Mouse (Mus musculus): Measurements from ENCODE around the gene Eno2. TPM values are rescaled to one million over a fixed set of nuclear protein-coding genes. Genes with fewer than 3 reads are reported as not detected.

The Eno2 gene
- polyA plus RNA-seq, 1 experiment from 2014 or later, result 12.4 TPM

- Histone ChIP-seq H3K27me3 (no peaks in the 10 kb centered on the region; the same call in 1 of the 2 replicates), H3K4me3 (replicated peaks) (peak overlapping the region; percentile 85), H3K27ac (peak overlapping the region; percentile 97), H3K4me1 (peaks cover 56% of the 10 kb centered on the region), H3K4me2 (peak overlapping the region; percentile 75), H3K36me3 (peaks cover 10% of the 10 kb centered on the region; the same call in 1 of the 2 replicates), H3K9me3 (replicated peaks) (no peaks in the 10 kb centered on the region), H3K9ac (peak overlapping the region; percentile 96)
- under 1% methylated on average over 50 of the region's 54 CpGs for WGBS
- peak; percentile 80 for ATAC-seq (replicated peaks; ENCODE audit: low FRiP score)
Observed at GRCm38 (mm10) chr6:124756652-124757350, 12.7 kb downstream of the Eno2 start.

- Histone ChIP-seq H3K4me1 (peaks cover 56% of the 10 kb centered on the region), H3K36me3 (peaks cover 15% of the 10 kb centered on the region; the same call in 1 of the 2 replicates), H3K27ac (peak within 1 kb of the TSS; percentile 97), H3K27me3 (no peaks in the 10 kb centered on the region; the same call in 1 of the 2 replicates), H3K9ac (peak within 1 kb of the TSS; percentile 96), H3K9me3 (replicated peaks) (no peaks in the 10 kb centered on the region), H3K4me2 (peak within 1 kb of the TSS; percentile 75), H3K4me3 (replicated peaks) (peak within 1 kb of the TSS; percentile 85)
- under 1% methylated on average over 64 of the region's 100 CpGs for WGBS
- ATAC-seq (replicated peaks; ENCODE audit: low FRiP score), result peak; percentile 73
Observed at GRCm38 (mm10) chr6:124755831-124756595, 13.5 kb downstream of the Eno2 start, which contains the start of the genes Gm45234 and Atn1. TSS of gene Gm45234 (minus strand) at chr6:124756021. TSS of gene Atn1 (minus strand) at chr6:124756524.

GRCm38 (mm10) chr6:124755306-124755705 is 14.2 kb downstream of the Eno2 start:
- H3K36me3 ChIP-seq, result peaks cover 16% of the 10 kb centered on the region; the same call in 1 of the 2 replicates
- peak overlapping the region; percentile 96 for H3K9ac ChIP-seq
- no peaks in the 10 kb centered on the region for H3K9me3 ChIP-seq (replicated peaks)
- peak overlapping the region; percentile 97 for H3K27ac ChIP-seq
- no peaks in the 10 kb centered on the region; the same call in 1 of the 2 replicates for H3K27me3 ChIP-seq
- peak overlapping the region; percentile 85 for H3K4me3 ChIP-seq (replicated peaks)
- WGBS, result 3% methylated on average over 3 of the region's 3 CpGs
- no peak for ATAC-seq (replicated peaks; ENCODE audit: low FRiP score)
- peaks cover 59% of the 10 kb centered on the region for H3K4me1 ChIP-seq
- H3K4me2 ChIP-seq, result peak overlapping the region; percentile 75

GRCm38 (mm10) chr6:124753861-124754260 is 15.6 kb downstream of the Eno2 start:
- Histone ChIP-seq H3K4me1 (peaks cover 50% of the 10 kb centered on the region), H3K27ac (no peak overlapping the region), H3K4me2 (peak overlapping the region; percentile 75; the same call in 1 of the 2 replicates), H3K36me3 (peaks cover 24% of the 10 kb centered on the region), H3K9me3 (replicated peaks) (no peaks in the 10 kb centered on the region), H3K4me3 (replicated peaks) (no peak overlapping the region), H3K9ac (no peak overlapping the region), H3K27me3 (no peaks in the 10 kb centered on the region)
- ATAC-seq (replicated peaks; ENCODE audit: low FRiP score), result no peak
- 89% methylated on average over 2 of the region's 2 CpGs for WGBS

GRCm38 (mm10) chr6:124750405-124750804 is 19.1 kb downstream of the Eno2 start:
- Histone ChIP-seq H3K9me3 (replicated peaks) (no peaks in the 10 kb centered on the region), H3K4me3 (replicated peaks) (no peak overlapping the region), H3K27me3 (no peaks in the 10 kb centered on the region), H3K9ac (no peak overlapping the region), H3K36me3 (peaks cover 52% of the 10 kb centered on the region), H3K4me1 (peaks cover 51% of the 10 kb centered on the region), H3K4me2 (no peak overlapping the region), H3K27ac (no peak overlapping the region)
- ATAC-seq (replicated peaks; ENCODE audit: low FRiP score), result no peak
- 82% methylated on average over 8 of the region's 8 CpGs for WGBS

- Histone ChIP-seq H3K36me3 (peaks cover 73% of the 10 kb centered on the region), H3K27me3 (no peaks in the 10 kb centered on the region), H3K9me3 (replicated peaks) (no peaks in the 10 kb centered on the region), H3K27ac (peak overlapping the region; percentile 95; the same call in 1 of the 2 replicates), H3K4me2 (peak overlapping the region; percentile 94), H3K4me1 (peaks cover 47% of the 10 kb centered on the region), H3K9ac (peak overlapping the region; percentile 71), H3K4me3 (replicated peaks) (peak overlapping the region; percentile 55)
- ATAC-seq (replicated peaks; ENCODE audit: low FRiP score), result no peak; the same call in 1 of the 2 replicates
- 82% methylated on average over 7 of the region's 7 CpGs for WGBS
Observed at GRCm38 (mm10) chr6:124746654-124747632, 22.5 kb downstream of the Eno2 start.

- Histone ChIP-seq H3K4me3 (replicated peaks) (peak overlapping the region; percentile 55), H3K27me3 (no peaks in the 10 kb centered on the region), H3K27ac (peak overlapping the region; percentile 95), H3K4me2 (peak overlapping the region; percentile 94), H3K9ac (peak overlapping the region; percentile 71), H3K4me1 (peaks cover 52% of the 10 kb centered on the region), H3K36me3 (peaks cover 69% of the 10 kb centered on the region), H3K9me3 (replicated peaks) (no peaks in the 10 kb centered on the region)
- ATAC-seq (replicated peaks; ENCODE audit: low FRiP score), result peak; percentile 3
- WGBS, result 24% methylated on average over 8 of the region's 8 CpGs
Observed at GRCm38 (mm10) chr6:124746296-124746605, 23.2 kb downstream of the Eno2 start.

- 2% methylated on average over 85 of the region's 85 CpGs for WGBS
- H3K4me1 ChIP-seq, result peaks cover 52% of the 10 kb centered on the region
- no peaks in the 10 kb centered on the region for H3K9me3 ChIP-seq (replicated peaks)
- H3K4me3 ChIP-seq (replicated peaks), result peak overlapping the region; percentile 55
- no peaks in the 10 kb centered on the region for H3K27me3 ChIP-seq
- H3K27ac ChIP-seq, result peak overlapping the region; percentile 95
- peak overlapping the region; percentile 71 for H3K9ac ChIP-seq
- ATAC-seq (replicated peaks; ENCODE audit: low FRiP score), result peak; percentile 85
- H3K4me2 ChIP-seq, result peak overlapping the region; percentile 94
- H3K36me3 ChIP-seq, result peaks cover 65% of the 10 kb centered on the region
Observed at GRCm38 (mm10) chr6:124745490-124746295, 23.8 kb downstream of the Eno2 start.

- Histone ChIP-seq H3K4me1 (peaks cover 52% of the 10 kb centered on the region), H3K9ac (peak overlapping the region; percentile 10), H3K27me3 (no peaks in the 10 kb centered on the region), H3K9me3 (replicated peaks) (no peaks in the 10 kb centered on the region), H3K4me3 (replicated peaks) (peak overlapping the region; percentile 55), H3K27ac (peak overlapping the region; percentile 95), H3K36me3 (peaks cover 65% of the 10 kb centered on the region), H3K4me2 (peak overlapping the region; percentile 94)
- ATAC-seq (replicated peaks; ENCODE audit: low FRiP score), result 0 out of 2 replicates have a peak, but pooled peaks have one; percentile 1
- WGBS, result 48% methylated on average over 26 of the region's 26 CpGs
Observed at GRCm38 (mm10) chr6:124744755-124745321, 24.6 kb downstream of the Eno2 start.

- no peak overlapping the region for H3K4me2 ChIP-seq
- no peaks in the 10 kb centered on the region for H3K27me3 ChIP-seq
- no peak for ATAC-seq (replicated peaks; ENCODE audit: low FRiP score)
- WGBS, result 84% methylated on average over 8 of the region's 8 CpGs
- H3K9me3 ChIP-seq (replicated peaks), result no peaks in the 10 kb centered on the region
- H3K4me1 ChIP-seq, result peaks cover 63% of the 10 kb centered on the region
- H3K36me3 ChIP-seq, result peaks cover 54% of the 10 kb centered on the region
- H3K9ac ChIP-seq, result no peak overlapping the region
- H3K27ac ChIP-seq, result no peak overlapping the region
- H3K4me3 ChIP-seq (replicated peaks), result no peak overlapping the region
Observed at GRCm38 (mm10) chr6:124743647-124744046, 25.8 kb downstream of the Eno2 start.
